Mouse (Mus musculus) limb, embryonic 12.5 days (tissue): ENCODE data around the gene Adgrf2. TPM values are rescaled to one million over a fixed set of nuclear protein-coding genes. Genes with fewer than 3 reads are reported as not detected.

Experiments
- ATAC-seq: fragments of 200-750 bp; cut with Nextera tagmentation; 2 replicates; pipeline ENCODE4 v1.8.0; 2017; ENCODE audit warnings: low read depth, moderate TSS enrichment; ENCODE audit not compliant: insufficient number of reproducible peaks, insufficient read depth, low FRiP score, low TSS enrichment
- H3K27ac ChIP-seq: fragments of 300-500 bp; sonication (generic); 2 replicates; pipeline ENCODE4 v1.5.1; 2016; ENCODE audit warnings: mild to moderate bottlenecking, moderate library complexity
- H3K27me3 ChIP-seq: fragments of 300-500 bp; sonication (generic); 2 replicates; pipeline ENCODE4 v1.6.1; 2016; ENCODE audit warnings: mild to moderate bottlenecking, moderate library complexity
- H3K36me3 ChIP-seq: fragments of 300-500 bp; sonication (generic); 2 replicates; pipeline ENCODE4 v1.6.1; 2016; ENCODE audit warnings: mild to moderate bottlenecking, moderate library complexity
- H3K4me1 ChIP-seq: fragments of 300-500 bp; sonication (generic); replicated peaks from 2 replicates; pipeline ENCODE4 v1.6.1; 2016
- H3K4me2 ChIP-seq: fragments of 300-500 bp; sonication (generic); 2 replicates; pipeline ENCODE4 v1.6.1; 2016; ENCODE audit warnings: mild to moderate bottlenecking, moderate library complexity
- H3K4me3 ChIP-seq: fragments of 300-500 bp; sonication (generic); replicated peaks from 2 replicates; pipeline ENCODE4 v1.5.1; 2016; ENCODE audit warnings: mild to moderate bottlenecking
- H3K9ac ChIP-seq: fragments of 300-500 bp; sonication (generic); replicated peaks from 2 replicates; pipeline ENCODE4 v1.6.1; 2016; ENCODE audit warnings: mild to moderate bottlenecking, moderate library complexity
- H3K9me3 ChIP-seq: fragments of 300-500 bp; sonication (generic); 2 replicates; pipeline ENCODE4 v1.6.1; 2016; ENCODE audit warnings: mild to moderate bottlenecking, moderate library complexity
- WGBS: fragments of 180-500 bp; shearing (Covaris S2); methylation state at CpG from one replicate; pipeline ENCODE4 v1.1.7; 2016; 5-methylcytosine and 5-hydroxymethylcytosine counted together
- polyA plus RNA-seq: library from polyadenylated mRNA; unstranded; fragments of >200 nt; fragmentation: Nextera tagmentation; extraction: Ambion mirVana; gene quantifications from 2 replicates; pipeline ENCODE4 v1.2.1, GENCODE M21; 2016

Adgrf2 gene
- polyA plus RNA-seq = 0.06 and 0.11 TPM in 2 replicates

DNA sequence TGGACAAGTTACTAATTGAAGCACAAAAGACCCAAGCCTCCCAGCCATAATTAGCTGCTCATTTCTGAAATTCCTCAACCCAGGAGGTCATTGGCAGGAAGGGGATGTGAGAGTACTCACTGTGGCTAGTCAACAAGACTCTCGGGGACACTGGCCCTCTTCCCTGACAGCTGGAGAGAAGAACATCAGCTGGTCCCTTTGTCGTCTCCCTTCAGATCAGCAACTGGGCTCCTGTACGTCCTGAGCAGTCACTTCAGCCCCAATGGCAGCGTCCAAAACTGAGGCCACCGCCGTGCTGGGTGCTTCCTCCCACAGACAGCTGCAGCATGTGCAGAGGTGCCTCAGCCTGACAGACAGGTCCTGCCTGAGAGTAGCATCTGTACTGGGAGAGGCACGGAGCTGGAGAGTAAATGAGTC lies at the start of gene Adgrf2:
Gene Adgrf2, minus strand, starts transcription at position 379 of the 417 bp plus-strand sequence.
- Histone ChIP-seq H3K4me3 (no peak within 1 kb of the TSS), H3K36me3 (no peaks in the 10 kb centered on the region), H3K27me3 (no peaks in the 10 kb centered on the region), H3K27ac (no peak within 1 kb of the TSS), H3K4me1 (no peaks in the 10 kb centered on the region), H3K9ac (no peak within 1 kb of the TSS), H3K4me2 (no peak within 1 kb of the TSS), H3K9me3 (no peaks in the 10 kb centered on the region)
- ATAC-seq = no peak
- WGBS = 45% methylated on average over 7 of the region's 7 CpGs

DNA sequence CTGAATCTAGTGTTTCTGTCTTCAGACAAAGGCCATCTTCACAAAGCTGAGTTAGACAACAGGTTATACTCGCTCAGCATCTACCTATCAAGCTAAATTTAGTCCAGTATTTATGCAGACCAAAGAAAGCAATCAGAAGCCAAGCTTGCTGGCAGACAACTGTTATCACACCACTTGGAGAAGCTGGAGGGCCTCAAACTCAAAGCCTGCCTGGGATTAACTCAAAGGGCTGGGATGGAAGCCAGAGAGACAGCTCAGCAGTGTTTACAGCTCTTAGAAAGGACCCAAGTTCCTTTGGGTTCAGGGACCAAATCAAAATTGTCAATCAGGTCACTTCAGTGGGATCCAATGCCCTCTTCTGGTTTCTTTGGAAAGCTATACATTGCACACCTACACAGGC lies 48.8 kb upstream of the Adgrf2 start:
- H3K27me3 ChIP-seq = no peaks in the 10 kb centered on the region
- no peak overlapping the region for H3K27ac ChIP-seq
- 95% methylated on average over 1 of the region's 1 CpGs for WGBS
- ATAC-seq = no peak
- peaks cover 7% of the 10 kb centered on the region; the same call in 1 of the 2 replicates for H3K36me3 ChIP-seq
- no peaks in the 10 kb centered on the region for H3K9me3 ChIP-seq
- H3K4me1 ChIP-seq = no peaks in the 10 kb centered on the region
- H3K4me2 ChIP-seq = no peak overlapping the region
- H3K9ac ChIP-seq = no peak overlapping the region
- no peak overlapping the region for H3K4me3 ChIP-seq

DNA sequence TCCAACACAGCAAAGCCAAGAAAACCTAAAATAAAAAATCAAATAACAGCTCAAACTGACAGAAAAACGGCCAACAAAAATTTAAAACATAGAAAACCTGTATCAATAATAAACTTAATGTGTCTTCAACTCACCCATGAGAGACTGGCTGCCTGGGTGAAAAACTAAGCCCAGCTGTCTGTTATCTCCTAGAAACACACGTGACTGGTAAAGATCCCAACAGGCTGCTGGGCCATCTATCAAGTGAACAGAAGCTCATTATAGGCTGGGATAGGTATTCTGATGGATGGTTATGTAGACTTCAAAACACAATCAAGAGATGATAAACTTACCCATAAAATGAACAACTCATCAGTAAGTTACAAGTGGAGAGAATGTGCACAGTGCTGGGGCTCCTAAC lies 47.7 kb upstream of the Adgrf2 start:
- H3K27ac ChIP-seq = no peak overlapping the region
- no peak overlapping the region for H3K4me2 ChIP-seq
- H3K9ac ChIP-seq = no peak overlapping the region
- 77% methylated on average over 2 of the region's 2 CpGs for WGBS
- peaks cover 7% of the 10 kb centered on the region; the same call in 1 of the 2 replicates for H3K36me3 ChIP-seq
- H3K9me3 ChIP-seq = no peaks in the 10 kb centered on the region
- no peaks in the 10 kb centered on the region for H3K27me3 ChIP-seq
- no peak overlapping the region for H3K4me3 ChIP-seq
- ATAC-seq = no peak
- no peaks in the 10 kb centered on the region for H3K4me1 ChIP-seq

DNA sequence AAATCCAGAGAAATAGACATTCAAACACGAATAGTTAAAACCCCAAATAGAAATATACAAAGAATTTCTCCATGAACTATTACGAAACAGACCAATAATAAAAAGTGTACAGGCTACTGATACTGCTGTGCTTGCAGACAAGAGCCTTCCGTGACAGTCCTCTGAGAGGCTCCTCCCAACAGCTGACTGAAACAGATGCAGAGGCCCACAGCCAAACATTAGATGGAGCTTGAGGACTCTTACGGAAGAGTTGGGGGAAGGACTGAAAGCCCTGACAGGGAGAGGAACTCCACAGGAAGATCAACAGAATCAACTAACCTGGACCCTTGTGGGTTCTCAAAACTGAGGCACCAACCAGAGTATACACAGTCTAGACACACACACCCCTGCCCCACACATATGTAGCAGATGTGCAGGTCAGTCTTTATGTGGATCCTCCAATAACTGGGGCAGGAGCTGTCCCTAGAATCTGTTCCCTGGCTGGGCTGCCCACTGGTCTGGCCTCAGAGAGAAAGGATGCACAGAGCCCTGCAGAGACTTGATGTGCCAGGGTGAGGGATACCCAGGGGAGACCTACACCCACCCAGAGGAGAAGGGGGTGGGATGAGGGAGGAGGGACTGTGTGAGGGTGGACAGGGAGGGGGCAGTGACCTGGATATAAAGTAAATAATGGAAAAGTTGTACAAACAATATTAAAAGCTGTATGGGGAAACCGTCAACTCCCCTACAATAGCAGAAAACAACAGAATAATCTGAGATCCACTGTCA lies 46.9 kb upstream of the Adgrf2 start:
- Histone ChIP-seq H3K36me3 (peaks cover 6% of the 10 kb centered on the region; the same call in 1 of the 2 replicates), H3K9me3 (no peaks in the 10 kb centered on the region), H3K27me3 (no peaks in the 10 kb centered on the region), H3K9ac (no peak overlapping the region), H3K4me2 (no peak overlapping the region), H3K4me1 (no peaks in the 10 kb centered on the region), H3K4me3 (no peak overlapping the region), H3K27ac (no peak overlapping the region)
- no peak for ATAC-seq
- 92% methylated on average over 5 of the region's 5 CpGs for WGBS

DNA sequence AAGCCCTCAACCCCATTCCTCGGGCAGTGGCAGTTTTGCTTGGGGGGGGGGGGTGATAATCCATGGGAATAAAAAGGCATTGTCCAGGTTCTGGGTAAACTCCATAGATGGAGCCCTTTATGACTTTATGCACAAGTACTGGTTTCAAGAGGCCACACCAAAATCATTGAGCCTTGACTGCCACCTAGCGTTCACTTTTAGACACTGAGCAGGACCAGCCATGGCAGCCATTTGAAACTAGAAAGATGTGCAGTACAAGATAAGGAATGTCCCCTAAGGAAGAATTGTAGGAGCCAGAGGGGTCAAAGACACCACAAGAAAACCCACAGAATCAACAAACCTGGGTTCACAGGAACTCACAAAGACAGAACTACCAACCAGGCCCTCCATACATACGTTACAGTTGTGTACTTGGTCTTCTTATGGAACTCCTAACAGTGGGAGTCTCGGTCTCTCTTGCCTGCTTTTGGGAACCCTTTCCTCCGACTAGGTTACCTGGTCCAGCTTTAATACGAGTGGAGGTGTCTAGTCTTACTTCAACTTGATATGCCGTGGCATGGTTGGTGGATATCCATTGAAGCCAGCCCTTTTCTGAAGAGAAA lies 40.3 kb upstream of the Adgrf2 start:
- Histone ChIP-seq H3K4me2 (no peak overlapping the region), H3K9me3 (no peaks in the 10 kb centered on the region), H3K9ac (no peak overlapping the region), H3K27me3 (no peaks in the 10 kb centered on the region), H3K27ac (no peak overlapping the region), H3K36me3 (no peaks in the 10 kb centered on the region), H3K4me3 (no peak overlapping the region), H3K4me1 (no peaks in the 10 kb centered on the region)
- 58% methylated on average over 7 of the region's 7 CpGs for WGBS
- peak; percentile 78; the same call in 1 of the 2 replicates for ATAC-seq

DNA sequence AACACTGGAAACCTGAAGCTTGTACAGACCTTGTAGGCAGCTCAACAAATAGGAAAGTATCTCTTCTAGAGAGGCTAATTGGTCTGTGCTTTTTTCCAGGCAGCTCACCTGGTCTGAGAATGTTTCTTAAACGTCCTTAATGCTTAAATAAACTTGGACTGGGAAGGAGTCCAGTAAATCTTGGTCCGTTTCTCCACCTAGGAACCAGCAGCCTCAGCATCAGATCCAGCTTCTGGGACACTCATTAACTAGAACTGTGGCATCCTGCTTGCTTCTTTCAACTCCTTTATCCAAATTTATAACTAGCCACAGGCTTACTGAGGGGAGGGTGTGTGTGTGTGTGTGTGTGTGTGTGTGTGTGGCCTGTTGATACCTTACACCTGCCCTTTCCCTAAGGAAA lies 11.8 kb upstream of the Adgrf2 start:
- no peak for ATAC-seq
- Histone ChIP-seq H3K4me3 (no peak overlapping the region), H3K4me1 (no peaks in the 10 kb centered on the region), H3K9me3 (no peaks in the 10 kb centered on the region; the same call in 1 of the 2 replicates), H3K4me2 (no peak overlapping the region), H3K9ac (no peak overlapping the region), H3K27me3 (no peaks in the 10 kb centered on the region), H3K36me3 (no peaks in the 10 kb centered on the region), H3K27ac (no peak overlapping the region)
- 49% methylated on average over 2 of the region's 2 CpGs for WGBS

DNA sequence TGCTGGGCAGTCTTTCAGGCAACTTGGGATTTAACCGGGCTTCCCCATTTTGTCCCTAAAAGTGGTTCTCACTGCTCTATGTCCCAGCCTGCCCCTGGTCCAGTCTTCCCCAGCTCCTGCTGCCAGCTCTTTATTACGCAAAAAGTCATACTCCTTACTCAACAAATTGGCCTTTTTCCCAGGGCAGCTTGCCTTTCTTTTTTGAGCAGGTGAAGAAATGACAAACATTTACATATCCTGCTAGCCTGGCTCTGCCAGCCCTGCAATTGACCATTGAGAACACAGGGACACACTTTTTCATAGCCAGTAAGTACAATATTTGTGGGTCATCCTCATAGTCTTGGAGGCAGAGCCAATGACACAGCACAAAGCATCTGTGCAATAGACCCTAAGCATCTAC lies 10.2 kb upstream of the Adgrf2 start:
- H3K9me3 ChIP-seq = no peaks in the 10 kb centered on the region; the same call in 1 of the 2 replicates
- no peak overlapping the region for H3K4me2 ChIP-seq
- no peak overlapping the region for H3K27ac ChIP-seq
- no peaks in the 10 kb centered on the region for H3K36me3 ChIP-seq
- no peak for ATAC-seq
- no peaks in the 10 kb centered on the region for H3K27me3 ChIP-seq
- no peak overlapping the region for H3K9ac ChIP-seq
- WGBS = 88% methylated on average over 2 of the region's 2 CpGs
- no peaks in the 10 kb centered on the region for H3K4me1 ChIP-seq
- no peak overlapping the region for H3K4me3 ChIP-seq

DNA sequence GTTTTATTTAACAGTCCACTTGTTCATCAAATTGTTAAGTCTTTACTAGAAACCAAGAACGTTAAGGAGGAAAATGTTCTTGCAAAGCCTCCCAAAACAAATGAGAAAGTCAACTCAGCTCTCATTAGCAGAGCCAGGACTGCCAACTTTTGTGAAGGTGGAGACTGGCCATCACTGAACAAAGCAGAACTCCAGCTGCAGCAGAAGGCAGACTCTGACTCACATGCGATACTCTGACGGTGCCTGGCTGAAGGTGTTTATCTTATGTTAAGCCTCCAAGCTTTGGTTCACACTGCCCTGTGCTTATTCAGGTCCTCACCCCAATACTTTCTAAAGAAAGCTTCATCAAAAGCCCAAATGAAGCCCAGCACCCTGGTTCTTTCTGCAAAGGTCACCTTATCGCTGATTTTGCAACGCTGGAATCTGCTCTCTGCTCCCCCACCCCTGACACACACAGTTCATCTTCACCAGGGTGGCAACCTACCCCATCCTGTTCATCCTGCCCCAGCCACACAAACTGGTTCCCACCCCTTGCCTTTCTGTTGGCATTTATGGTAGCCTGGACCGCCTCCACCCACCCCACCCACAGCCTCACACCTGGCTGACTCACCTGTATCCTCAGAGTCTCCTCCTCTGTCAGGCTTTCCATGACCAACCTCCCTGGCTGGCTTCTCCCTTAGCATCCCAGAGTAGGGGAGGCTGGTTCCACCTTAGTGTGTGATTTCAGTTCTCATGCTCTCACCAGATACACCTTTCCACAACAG lies 3.9 kb upstream of the Adgrf2 start:
- Histone ChIP-seq H3K36me3 (no peaks in the 10 kb centered on the region), H3K27ac (no peak overlapping the region), H3K4me2 (no peak overlapping the region), H3K4me1 (no peaks in the 10 kb centered on the region), H3K9me3 (no peaks in the 10 kb centered on the region; the same call in 1 of the 2 replicates), H3K9ac (no peak overlapping the region), H3K4me3 (no peak overlapping the region), H3K27me3 (no peaks in the 10 kb centered on the region)
- 67% methylated on average over 6 of the region's 6 CpGs for WGBS
- ATAC-seq = no peak

DNA sequence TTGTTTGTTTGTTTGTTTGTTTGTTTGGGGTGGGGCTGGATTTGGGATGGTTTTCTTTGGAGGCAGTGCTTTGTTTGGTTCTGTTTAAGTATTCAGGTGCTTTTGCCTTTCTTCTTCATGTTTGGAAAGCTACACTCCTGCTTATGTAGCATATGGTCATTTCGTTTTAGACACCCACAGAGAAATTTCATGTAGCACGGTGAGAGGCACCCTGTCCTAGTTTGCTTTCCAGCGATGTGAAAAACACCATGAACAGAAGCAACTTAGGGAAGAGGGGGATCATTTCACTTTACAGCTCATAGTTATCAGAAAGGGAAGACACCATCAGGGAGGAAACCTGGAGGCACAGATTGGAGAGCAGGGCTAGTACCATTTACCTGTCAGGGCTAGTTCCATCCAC lies 844 bp upstream of the Adgrf2 start:
- ATAC-seq = no peak
- H3K9ac ChIP-seq = no peak overlapping the region
- no peaks in the 10 kb centered on the region for H3K36me3 ChIP-seq
- H3K27me3 ChIP-seq = no peaks in the 10 kb centered on the region
- 80% methylated on average over 3 of the region's 3 CpGs for WGBS
- H3K27ac ChIP-seq = no peak overlapping the region
- no peaks in the 10 kb centered on the region for H3K4me1 ChIP-seq
- no peaks in the 10 kb centered on the region for H3K9me3 ChIP-seq
- H3K4me2 ChIP-seq = no peak overlapping the region
- no peak overlapping the region for H3K4me3 ChIP-seq

DNA sequence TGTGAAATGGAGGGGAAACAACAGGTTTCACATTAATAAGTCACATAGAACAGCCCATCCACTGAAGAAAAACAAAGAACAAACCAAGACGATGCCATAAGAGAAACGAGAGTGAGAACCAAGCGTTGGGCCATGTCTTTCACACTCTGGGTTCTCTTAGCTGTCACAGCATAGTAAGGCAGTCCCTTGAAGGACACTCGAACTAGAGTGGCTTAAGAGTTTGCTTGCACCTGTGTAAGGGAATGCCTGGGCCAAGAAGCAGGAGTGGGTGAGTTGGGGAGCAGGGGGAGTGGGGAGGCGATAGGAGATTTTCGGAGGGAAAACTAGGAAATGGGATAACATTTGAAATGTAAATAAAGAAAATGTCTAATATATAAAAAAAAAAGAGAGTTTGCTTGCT lies 3.2 kb downstream of the Adgrf2 start:
- WGBS = 86% methylated on average over 6 of the region's 6 CpGs

DNA sequence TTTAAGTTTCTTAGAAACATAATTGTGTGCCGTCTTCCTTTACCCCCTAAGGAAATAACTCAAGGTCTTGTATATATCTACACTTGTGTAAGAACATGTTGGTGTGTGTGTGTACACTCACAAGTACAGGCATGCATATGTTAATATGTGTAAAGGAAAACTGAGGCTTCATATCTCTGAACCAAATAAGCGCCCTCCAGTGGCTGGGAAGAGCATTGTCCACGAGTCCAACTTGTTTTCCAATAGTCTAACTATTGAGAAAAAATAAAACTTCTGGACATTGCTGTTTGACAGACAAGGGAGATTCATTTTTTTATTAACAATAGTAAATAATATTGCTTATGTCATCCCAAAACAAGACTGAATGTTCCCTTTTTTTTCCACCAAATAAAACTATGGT lies 24.8 kb downstream of the Adgrf2 start:
- no peak overlapping the region for H3K9ac ChIP-seq
- H3K27me3 ChIP-seq = no peaks in the 10 kb centered on the region
- H3K9me3 ChIP-seq = no peaks in the 10 kb centered on the region
- no peaks in the 10 kb centered on the region for H3K4me1 ChIP-seq
- no peak overlapping the region for H3K4me3 ChIP-seq
- no peak for ATAC-seq
- no peak overlapping the region for H3K4me2 ChIP-seq
- H3K27ac ChIP-seq = no peak overlapping the region
- no peaks in the 10 kb centered on the region for H3K36me3 ChIP-seq
- 49% methylated on average over 3 of the region's 3 CpGs for WGBS

More for the DNA sequence above, 3.2 kb downstream of the Adgrf2 start:
- no peaks in the 10 kb centered on the region for H3K9me3 ChIP-seq
- H3K4me2 ChIP-seq = no peak overlapping the region
- ATAC-seq = no peak
- H3K36me3 ChIP-seq = no peaks in the 10 kb centered on the region
- H3K9ac ChIP-seq = no peak overlapping the region
- H3K27me3 ChIP-seq = no peaks in the 10 kb centered on the region
- H3K4me1 ChIP-seq = no peaks in the 10 kb centered on the region
- H3K27ac ChIP-seq = no peak overlapping the region
- H3K4me3 ChIP-seq = no peak overlapping the region
